Mouse (Mus musculus): ENCODE results near the gene Erc1. TPM values are rescaled to one million over a fixed set of nuclear protein-coding genes. Genes with fewer than 3 reads are reported as not detected.
"Not testable (repeated sequence)": the region's sequence is repeated elsewhere in the genome, so short reads cannot be mapped to it uniquely, and the experiment has no call there.

The Erc1 gene
- polyA plus RNA-seq, 1 experiment from 2014 or later: 8.4 TPM

- H3K36me3 ChIP-seq (ENCODE audit: inconsistent target): no peaks in the 10 kb centered on the region
- H3K27ac ChIP-seq: no peak overlapping the region
- no peaks in the 10 kb centered on the region for H3K79me2 ChIP-seq (ENCODE audit: inconsistent target)
- 100% methylated on average over 1 of the region's 1 CpGs for WGBS (ENCODE audit: missing documents)
- H3K4me3 ChIP-seq (ENCODE audit: inconsistent target): no peak overlapping the region
Measured at GRCm38 (mm10) chr6:119828165-119828564, 19.8 kb downstream of the Erc1 start.

GRCm38 (mm10) chr6:119826701-119827100 is 21.3 kb downstream of the Erc1 start:
- Histone ChIP-seq H3K27ac (no peak overlapping the region), H3K36me3 (ENCODE audit: inconsistent target) (no peaks in the 10 kb centered on the region), H3K79me2 (ENCODE audit: inconsistent target) (no peaks in the 10 kb centered on the region), H3K4me3 (ENCODE audit: inconsistent target) (no peak overlapping the region)
- WGBS (ENCODE audit: missing documents): 93% methylated on average over 4 of the region's 4 CpGs

GRCm38 (mm10) chr6:119822216-119822615 is 25.8 kb downstream of the Erc1 start:
- no peaks in the 10 kb centered on the region for H3K36me3 ChIP-seq (ENCODE audit: inconsistent target)
- H3K4me3 ChIP-seq (ENCODE audit: inconsistent target): no peak overlapping the region
- WGBS (ENCODE audit: missing documents): 100% methylated on average over 1 of the region's 1 CpGs
- H3K79me2 ChIP-seq (ENCODE audit: inconsistent target): no peaks in the 10 kb centered on the region
- no peak overlapping the region for H3K27ac ChIP-seq

- Histone ChIP-seq H3K4me3 (ENCODE audit: inconsistent target) (no peak overlapping the region), H3K27ac (no peak overlapping the region), H3K79me2 (ENCODE audit: inconsistent target) (no peaks in the 10 kb centered on the region), H3K36me3 (ENCODE audit: inconsistent target) (no peaks in the 10 kb centered on the region)
- 100% methylated on average over 1 of the region's 1 CpGs for whole genome bisulfite sequencing (ENCODE audit: missing documents)
Measured at GRCm38 (mm10) chr6:119821158-119821557, 26.8 kb downstream of the Erc1 start.

- 93% methylated on average over 4 of the region's 4 CpGs for WGBS (ENCODE audit: missing documents)
- no peaks in the 10 kb centered on the region for H3K36me3 ChIP-seq (ENCODE audit: inconsistent target)
- no peak overlapping the region for H3K27ac ChIP-seq
Measured at GRCm38 (mm10) chr6:119818541-119818940, 29.4 kb downstream of the Erc1 start.

GRCm38 (mm10) chr6:119815426-119815825 is 32.5 kb downstream of the Erc1 start:
- Histone ChIP-seq H3K4me3 (ENCODE audit: inconsistent target) (no peak overlapping the region), H3K36me3 (ENCODE audit: inconsistent target) (no peaks in the 10 kb centered on the region), H3K79me2 (ENCODE audit: inconsistent target) (no peaks in the 10 kb centered on the region), H3K27ac (no peak overlapping the region)
- 91% methylated on average over 4 of the region's 4 CpGs for WGBS (ENCODE audit: missing documents)

More at GRCm38 (mm10) chr6:119818541-119818940, 29.4 kb downstream of the Erc1 start:
- H3K79me2 ChIP-seq (ENCODE audit: inconsistent target): no peaks in the 10 kb centered on the region
- no peak overlapping the region for H3K4me3 ChIP-seq (ENCODE audit: inconsistent target)

GRCm38 (mm10) chr6:119813055-119813454 is 34.9 kb downstream of the Erc1 start:
- not testable (repeated sequence) for H3K79me2 ChIP-seq (ENCODE audit: inconsistent target); H3K36me3 ChIP-seq (ENCODE audit: inconsistent target); H3K27ac ChIP-seq; H3K4me3 ChIP-seq (ENCODE audit: inconsistent target)

- no peak overlapping the region for H3K27ac ChIP-seq
Measured at GRCm38 (mm10) chr6:119808726-119809505, 39.1 kb downstream of the Erc1 start.

GRCm38 (mm10) chr6:119803239-119803638 is 44.7 kb downstream of the Erc1 start:
- no peak overlapping the region for H3K4me3 ChIP-seq (ENCODE audit: inconsistent target)

More at GRCm38 (mm10) chr6:119808726-119809505, 39.1 kb downstream of the Erc1 start:
- 72% methylated on average over 2 of the region's 2 CpGs for WGBS (ENCODE audit: missing documents)
- Histone ChIP-seq H3K79me2 (ENCODE audit: inconsistent target) (no peaks in the 10 kb centered on the region), H3K36me3 (ENCODE audit: inconsistent target) (no peaks in the 10 kb centered on the region), H3K4me3 (ENCODE audit: inconsistent target) (no peak overlapping the region)

GRCm38 (mm10) chr6:119796911-119797486 is 51.0 kb downstream of the Erc1 start:
- no peaks in the 10 kb centered on the region for H3K36me3 ChIP-seq (ENCODE audit: inconsistent target)
- WGBS (ENCODE audit: missing documents): 97% methylated on average over 12 of the region's 12 CpGs
- no peak overlapping the region for H3K4me3 ChIP-seq (ENCODE audit: inconsistent target)
- H3K27ac ChIP-seq: no peak overlapping the region
- H3K79me2 ChIP-seq (ENCODE audit: inconsistent target): no peaks in the 10 kb centered on the region

More at GRCm38 (mm10) chr6:119803239-119803638, 44.7 kb downstream of the Erc1 start:
- H3K27ac ChIP-seq: no peak overlapping the region
- H3K79me2 ChIP-seq (ENCODE audit: inconsistent target): no peaks in the 10 kb centered on the region
- WGBS (ENCODE audit: missing documents): 89% methylated on average over 2 of the region's 2 CpGs
- H3K36me3 ChIP-seq (ENCODE audit: inconsistent target): no peaks in the 10 kb centered on the region

GRCm38 (mm10) chr6:119796291-119796690 is 51.7 kb downstream of the Erc1 start:
- H3K27ac ChIP-seq: no peak overlapping the region
- H3K79me2 ChIP-seq (ENCODE audit: inconsistent target): no peaks in the 10 kb centered on the region
- H3K4me3 ChIP-seq (ENCODE audit: inconsistent target): no peak overlapping the region
- H3K36me3 ChIP-seq (ENCODE audit: inconsistent target): no peaks in the 10 kb centered on the region
- WGBS (ENCODE audit: missing documents): 100% methylated on average over 5 of the region's 5 CpGs

- Histone ChIP-seq H3K4me3 (ENCODE audit: inconsistent target) (no peak overlapping the region), H3K27ac (no peak overlapping the region), H3K79me2 (ENCODE audit: inconsistent target) (no peaks in the 10 kb centered on the region), H3K36me3 (ENCODE audit: inconsistent target) (no peaks in the 10 kb centered on the region)
- 33% methylated on average over 2 of the region's 2 CpGs for WGBS (ENCODE audit: missing documents)
Measured at GRCm38 (mm10) chr6:119792562-119792961, 55.4 kb downstream of the Erc1 start.

GRCm38 (mm10) chr6:119782416-119782815 is 65.6 kb downstream of the Erc1 start:
- WGBS (ENCODE audit: missing documents): 86% methylated on average over 2 of the region's 2 CpGs
- H3K27ac ChIP-seq: no peak overlapping the region
- no peaks in the 10 kb centered on the region for H3K79me2 ChIP-seq (ENCODE audit: inconsistent target)
- no peaks in the 10 kb centered on the region for H3K36me3 ChIP-seq (ENCODE audit: inconsistent target)
- H3K4me3 ChIP-seq (ENCODE audit: inconsistent target): no peak overlapping the region

- H3K4me3 ChIP-seq (ENCODE audit: inconsistent target): no peak overlapping the region
- no peak overlapping the region for H3K27ac ChIP-seq
- no peaks in the 10 kb centered on the region for H3K36me3 ChIP-seq (ENCODE audit: inconsistent target)
- H3K79me2 ChIP-seq (ENCODE audit: inconsistent target): no peaks in the 10 kb centered on the region
- WGBS (ENCODE audit: missing documents): 94% methylated on average over 3 of the region's 3 CpGs
Measured at GRCm38 (mm10) chr6:119781109-119781508, 66.9 kb downstream of the Erc1 start.

GRCm38 (mm10) chr6:119768778-119769177 is 79.2 kb downstream of the Erc1 start:
- Histone ChIP-seq H3K36me3 (ENCODE audit: inconsistent target) (no peaks in the 10 kb centered on the region), H3K79me2 (ENCODE audit: inconsistent target) (no peaks in the 10 kb centered on the region), H3K4me3 (ENCODE audit: inconsistent target) (no peak overlapping the region), H3K27ac (no peak overlapping the region)
- 18% methylated on average over 1 of the region's 1 CpGs for WGBS (ENCODE audit: missing documents)

Data from macrophage (primary cell).